Comparison of ENCODE assay signal across 7 mouse cellular contexts in genomic region chr5:98169376-98170351, GRCm38 (mm10). TPM values are rescaled to one million over a fixed set of nuclear protein-coding genes. Genes with fewer than 3 reads are reported as not detected.
DNase-seq lines count a peak whose midpoint lies in the region; ATAC-seq lines count a peak whose summit lies in the region.

No protein-coding gene starts in this region.

- H3K9me3 ChIP-seq in lung, embryonic 15.5 days: no peaks in the 10 kb centered on the region
- H3K9me3 ChIP-seq in forebrain, embryonic 10.5 days: no peaks in the 10 kb centered on the region
- no peaks in the 10 kb centered on the region for H3K9me3 ChIP-seq in limb, embryonic 12.5 days
- H3K9me3 ChIP-seq in stomach, embryonic 15.5 days: no peaks in the 10 kb centered on the region

- 7% methylated on average over 30 of the region's 30 CpGs for WGBS in lung, embryonic 15.5 days
- under 1% methylated on average over 30 of the region's 30 CpGs for WGBS in forebrain, embryonic 10.5 days
- under 1% methylated on average over 30 of the region's 30 CpGs for WGBS in limb, embryonic 12.5 days
- WGBS in stomach, embryonic 15.5 days: 5% methylated on average over 30 of the region's 30 CpGs

- DNase-seq in lung, postnatal 25 days (ENCODE audit: low spot score): no peak
- peak; percentile 55 for DNase-seq in forebrain, embryonic 10.5 days (ENCODE audit: extremely low spot score, low spot score)
- no peak for DNase-seq in thymus, postnatal 0 days (ENCODE audit: low spot score)
- no peak for DNase-seq in thymus, postnatal 25 days

- H3K27ac ChIP-seq in lung, embryonic 15.5 days: no peak overlapping the region
- no peak overlapping the region for H3K27ac ChIP-seq in forebrain, embryonic 10.5 days
- no peak overlapping the region for H3K27ac ChIP-seq in limb, embryonic 12.5 days
- no peak overlapping the region for H3K27ac ChIP-seq in stomach, embryonic 15.5 days

- H3K27me3 ChIP-seq in lung, embryonic 15.5 days: peaks cover 89% of the 10 kb centered on the region
- H3K27me3 ChIP-seq in forebrain, embryonic 10.5 days (ENCODE audit: poor library complexity, severe bottlenecking): peaks cover 100% of the 10 kb centered on the region
- peaks cover 96% of the 10 kb centered on the region for H3K27me3 ChIP-seq in limb, embryonic 12.5 days
- peaks cover 73% of the 10 kb centered on the region for H3K27me3 ChIP-seq in stomach, embryonic 15.5 days (replicated peaks)

- H3K36me3 ChIP-seq in lung, embryonic 15.5 days: no peaks in the 10 kb centered on the region
- no peaks in the 10 kb centered on the region for H3K36me3 ChIP-seq in forebrain, embryonic 10.5 days (replicated peaks)
- H3K36me3 ChIP-seq in limb, embryonic 12.5 days: no peaks in the 10 kb centered on the region
- no peaks in the 10 kb centered on the region for H3K36me3 ChIP-seq in stomach, embryonic 15.5 days

- peaks cover 27% of the 10 kb centered on the region for H3K4me1 ChIP-seq in lung, embryonic 15.5 days
- peaks cover 71% of the 10 kb centered on the region for H3K4me1 ChIP-seq in forebrain, embryonic 10.5 days
- peaks cover 33% of the 10 kb centered on the region for H3K4me1 ChIP-seq in limb, embryonic 12.5 days (replicated peaks)
- peaks cover 19% of the 10 kb centered on the region for H3K4me1 ChIP-seq in stomach, embryonic 15.5 days

- H3K4me3 ChIP-seq in lung, embryonic 15.5 days: peak overlapping the region; percentile 49; the same call in 1 of the 2 replicates
- peak overlapping the region; percentile 60 for H3K4me3 ChIP-seq in forebrain, embryonic 10.5 days
- H3K4me3 ChIP-seq in limb, embryonic 12.5 days (replicated peaks): no peak overlapping the region
- no peak overlapping the region; the same call in 1 of the 2 replicates for H3K4me3 ChIP-seq in stomach, embryonic 15.5 days (replicated peaks)

- no peak overlapping the region for H3K9ac ChIP-seq in lung, embryonic 15.5 days
- no peak overlapping the region for H3K9ac ChIP-seq in limb, embryonic 12.5 days (replicated peaks)
- H3K9ac ChIP-seq in stomach, embryonic 15.5 days: no peak overlapping the region

- peak overlapping the region; percentile 84 for H3K4me2 ChIP-seq in lung, embryonic 15.5 days
- H3K4me2 ChIP-seq in limb, embryonic 12.5 days: peak overlapping the region; percentile 80
- peak overlapping the region; percentile 77; the same call in 1 of the 2 replicates for H3K4me2 ChIP-seq in stomach, embryonic 15.5 days

- no peak for ATAC-seq in lung, embryonic 15.5 days (ENCODE audit: borderline replicate concordance, extremely low read depth, low FRiP score, low TSS enrichment)
- no peak for ATAC-seq in limb, embryonic 12.5 days (ENCODE audit: insufficient number of reproducible peaks, insufficient read depth, low FRiP score, low TSS enrichment, low read depth)
- ATAC-seq in stomach, embryonic 15.5 days (ENCODE audit: insufficient read depth, low FRiP score, low read depth): no peak

RNA-seq across cellular contexts. Expression of gene Prdm8, which starts 2.7 kb away (rescaled TPM):
- 0.44 and 0.95 TPM in 2 replicates for polyA plus RNA-seq in lung, embryonic 15.5 days (2015; fragmentation: Nextera tagmentation; extraction: Ambion mirVana)
- polyA plus RNA-seq in forebrain, embryonic 10.5 days (2016; fragmentation: Nextera tagmentation; extraction: Ambion mirVana): 0.05 TPM in 2 replicates
- polyA plus RNA-seq in limb, embryonic 12.5 days (2016; fragmentation: Nextera tagmentation; extraction: Ambion mirVana): 0.18 TPM in 2 replicates
- polyA plus RNA-seq in stomach, embryonic 15.5 days (2015; fragmentation: Nextera tagmentation; extraction: Ambion mirVana): 0.10 TPM in 2 replicates
- not detected in 2 replicates for polyA plus RNA-seq in thymus, postnatal 0 days (2015; fragmentation: Nextera tagmentation; extraction: Ambion mirVana)

Comparison
In these comparisons a context has a peak if more than half of its experiments do, and no peak if none do; other contexts are left out.
1. H3K4me3 ChIP-seq: peak in lung, embryonic 15.5 days (single experiment) and forebrain, embryonic 10.5 days (single experiment); none in limb, embryonic 12.5 days (single experiment) and stomach, embryonic 15.5 days (single experiment).
2. Peak in every context shown above with its lines, with median percentiles within 50 percentile points of each other: H3K4me2 ChIP-seq.